Mouse (Mus musculus): ENCODE measurements around the gene Adgrg1.

GRCm38 (mm10) chr8:94989711-94990110, 15.2 kb downstream of the Adgrg1 start:
- TF ChIP-seq CTCF (IDR thresholded peaks at IDR 0.05; ENCODE audit: borderline replicate concordance, extremely low read depth, insufficient read depth, insufficient read length) (no peak), POLR2A (IDR thresholded peaks at IDR 0.05; ENCODE audit: borderline replicate concordance, extremely low read depth, insufficient read depth, insufficient read length, poor library complexity, severe bottlenecking) (no peak)

All from brain, embryonic 14.5 days (tissue).